Mouse (Mus musculus) T-helper 1 cell (primary cell): ENCODE results near the gene Olfr576.

Experiments used
- in situ Hi-C: fragments of 300-600 bp; cut with MboI, MseI; formaldehyde crosslinking; loops from one replicate; pipeline ENCODE4 v1.15.1; 2025; ENCODE audit warnings: high pct_unique_total_duplicates

The Olfr576 gene

DNA sequence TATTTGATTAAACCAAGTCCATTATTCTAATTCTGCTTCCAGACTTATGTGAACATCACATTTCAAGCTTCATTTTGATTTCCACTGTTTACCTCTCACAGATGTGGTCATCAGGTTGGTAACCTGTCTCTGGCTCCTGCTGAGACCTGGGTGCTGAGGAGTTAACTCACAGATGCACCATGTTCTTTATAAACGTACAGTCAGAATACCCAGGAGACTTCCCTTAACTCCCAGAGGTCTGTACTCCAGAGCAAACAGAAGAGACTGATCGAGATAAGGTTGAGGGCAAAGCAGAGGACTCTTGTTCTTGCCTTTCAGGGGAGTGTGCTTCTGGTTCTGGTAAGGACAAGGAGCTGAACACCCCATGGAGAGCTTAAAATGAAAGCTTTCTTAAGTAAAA is at the start of gene Olfr576:
TSS of gene Olfr576 (plus strand) at position 301 of the 400 bp plus-strand sequence.
- in situ Hi-C loops, result no loop called here

DNA sequence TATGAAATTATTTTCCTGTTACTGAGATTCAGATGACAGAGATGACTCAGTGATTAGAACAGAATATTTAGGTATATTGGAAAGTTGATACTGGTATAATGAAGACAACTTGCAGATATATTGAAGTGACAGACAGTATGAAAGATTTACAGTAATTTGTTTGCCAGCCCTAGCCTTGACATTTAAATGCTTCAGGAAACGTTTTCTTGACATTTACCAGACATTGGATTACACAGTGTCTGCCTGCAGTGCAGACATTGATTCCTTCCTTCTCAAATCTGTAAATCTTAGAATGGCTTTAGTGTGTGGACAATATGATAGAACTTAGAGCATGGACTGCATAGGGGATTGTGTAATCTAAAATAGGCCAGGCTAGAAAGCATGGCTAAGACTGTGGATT is 47.2 kb upstream of the Olfr576 start:
- in situ Hi-C loops, result loop anchor here (10.0 kb wide), 1 partner anchor 220 kb away; the partner anchor contains the start of gene Olfr557

DNA sequence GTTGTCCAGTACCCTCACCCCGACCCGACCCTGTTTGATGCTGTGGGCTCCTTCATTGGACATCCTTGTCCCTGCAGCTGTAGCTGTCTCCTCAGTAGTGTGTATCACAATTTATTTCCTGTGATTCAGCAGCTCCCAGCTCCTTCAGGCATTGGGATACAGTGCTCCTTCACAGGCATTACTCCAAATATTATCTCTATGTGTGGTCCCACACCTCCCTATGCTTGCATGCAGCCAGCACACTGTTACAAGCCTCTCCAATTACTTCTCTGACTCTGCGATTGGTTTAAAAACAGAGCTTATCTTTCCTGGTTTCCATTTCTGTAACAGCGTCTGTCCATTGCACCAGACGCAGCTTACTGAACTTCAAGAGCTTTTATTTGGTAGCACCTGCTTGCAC is 46.1 kb upstream of the Olfr576 start:
- in situ Hi-C loops, result loop anchor here (10.0 kb wide), 1 partner anchor 222 kb away; the partner anchor contains the start of gene Olfr557

DNA sequence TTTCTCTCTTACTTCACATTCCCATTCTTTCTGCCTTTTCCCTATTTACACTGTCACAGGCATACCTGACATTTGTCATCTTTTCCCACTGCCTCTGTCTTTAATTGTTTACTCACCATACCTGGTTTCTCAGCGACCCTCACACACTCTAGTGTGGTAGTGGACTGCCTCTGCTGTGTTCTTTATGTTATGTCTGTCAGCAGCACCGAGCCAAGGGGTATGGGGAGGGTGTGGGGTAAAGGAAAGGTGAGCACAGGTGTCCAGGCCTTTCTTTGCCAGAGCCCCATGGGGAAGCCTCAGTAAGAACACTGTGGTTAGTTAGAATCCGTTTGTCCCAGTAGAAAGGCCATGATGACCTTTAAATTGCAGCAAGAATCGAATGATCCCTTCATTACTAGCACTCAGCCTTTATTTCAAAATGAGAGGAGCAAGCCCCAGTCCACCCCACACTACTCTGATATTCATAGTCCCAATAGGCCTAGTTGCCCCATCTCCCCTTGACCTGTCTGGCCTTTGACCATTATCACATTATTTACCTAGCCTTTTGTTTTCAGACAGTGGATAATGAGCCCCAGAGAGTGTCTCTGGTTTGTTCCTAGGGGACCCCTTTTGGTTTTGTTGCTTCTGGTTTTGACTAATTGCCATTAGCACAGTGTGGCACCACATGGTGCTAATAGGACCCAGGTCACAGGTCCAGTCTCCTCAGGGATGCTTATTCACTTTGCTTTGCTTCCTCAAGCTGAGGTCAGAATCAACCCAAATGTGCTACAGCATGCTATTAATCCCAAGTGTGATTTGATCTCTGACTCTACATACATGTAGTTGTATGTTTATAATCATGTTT is 45.2 kb upstream of the Olfr576 start, which contains the start of gene Olfr571:
TSS of gene Olfr571 (minus strand) at position 505 of the 844 bp plus-strand sequence.
- in situ Hi-C loops, result loop anchor here (10.0 kb wide), 1 partner anchor 222 kb away; the partner anchor contains the start of gene Olfr557

DNA sequence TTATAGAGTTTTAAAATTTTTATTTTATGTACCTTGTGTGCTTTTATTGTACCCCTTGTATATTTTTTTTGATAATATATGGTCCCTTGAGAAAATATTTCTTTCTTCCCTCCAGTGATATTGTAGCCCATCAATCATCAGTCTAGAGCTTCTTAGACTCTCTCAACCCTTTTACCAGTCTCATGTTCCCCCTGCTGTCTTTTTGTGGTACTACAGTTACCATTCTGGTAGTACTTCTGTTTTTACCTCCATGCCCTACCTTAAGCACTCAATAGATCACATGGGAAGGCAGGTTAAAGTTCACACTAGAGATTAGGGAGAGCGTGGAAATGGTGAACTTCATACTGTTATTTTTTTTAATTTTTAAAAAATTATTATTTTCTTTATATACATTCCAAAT is 42.8 kb upstream of the Olfr576 start:
- in situ Hi-C loops, result loop anchor here (10.0 kb wide), 1 partner anchor 225 kb away; the partner anchor contains the start of gene Olfr557

DNA sequence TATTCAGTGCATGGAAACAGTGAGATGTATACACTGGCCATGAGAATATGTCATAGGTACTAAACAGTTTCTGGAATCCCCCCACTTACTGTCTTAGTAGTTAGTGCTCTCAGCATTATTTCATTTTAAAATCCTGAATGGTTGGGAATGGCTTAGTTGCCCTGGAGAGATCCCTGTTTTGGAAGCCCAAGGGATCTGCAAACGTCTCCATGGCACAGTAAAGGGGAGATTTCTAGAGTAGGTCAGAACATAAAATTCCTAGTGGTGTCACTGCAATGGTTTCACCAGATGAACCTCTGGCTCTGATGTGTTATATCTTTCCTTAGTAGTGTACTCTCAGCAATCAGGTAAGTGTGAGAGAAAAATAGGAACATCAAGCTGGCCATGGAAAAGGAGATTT is 38.4 kb upstream of the Olfr576 start, which contains the start of gene Olfr572:
TSS of gene Olfr572 (plus strand) at position 301 of the 400 bp plus-strand sequence.
- in situ Hi-C loops, result no loop called here

DNA sequence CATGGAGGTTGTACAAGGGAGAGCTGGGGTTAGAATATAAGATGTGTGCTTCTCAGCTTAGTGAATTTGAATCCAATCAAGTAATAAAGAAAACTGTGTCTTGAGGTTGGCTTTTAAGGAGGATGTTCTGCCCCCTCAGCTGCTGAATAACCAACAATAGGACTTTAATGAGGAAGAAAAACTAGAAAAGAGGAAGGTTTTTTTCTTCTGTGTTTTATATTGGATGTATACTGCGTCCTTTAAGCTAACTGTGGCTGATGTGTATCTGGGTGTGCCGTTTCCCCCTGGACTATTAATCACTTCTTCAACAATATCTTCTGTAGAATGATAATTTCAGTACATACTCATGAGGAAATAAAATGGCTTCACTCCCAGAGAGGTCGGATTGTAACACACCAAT is 35.4 kb upstream of the Olfr576 start:
- in situ Hi-C loops, result no loop called here

DNA sequence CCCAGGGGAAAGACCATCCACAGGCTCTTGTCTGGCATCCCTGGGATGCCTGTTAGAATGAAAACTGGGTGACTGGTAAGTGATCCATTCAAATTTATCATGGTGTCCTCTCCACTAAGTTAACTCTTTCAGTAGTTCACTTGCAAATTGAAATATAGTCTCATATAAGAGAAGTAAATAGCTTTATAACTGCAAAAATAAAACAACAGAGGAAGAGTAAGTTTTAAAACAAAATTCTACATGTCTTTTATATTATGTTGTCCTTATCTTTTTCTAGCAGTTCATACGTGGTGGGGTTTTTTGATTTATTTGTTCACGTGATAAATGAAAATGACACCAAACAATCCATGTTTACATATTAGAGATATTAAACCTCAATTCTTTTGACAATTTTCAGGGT is 20.0 kb upstream of the Olfr576 start, which contains the start of gene Olfr573-ps1:
TSS of gene Olfr573-ps1 (minus strand) at position 101 of the 400 bp plus-strand sequence.
- in situ Hi-C loops, result no loop called here

DNA sequence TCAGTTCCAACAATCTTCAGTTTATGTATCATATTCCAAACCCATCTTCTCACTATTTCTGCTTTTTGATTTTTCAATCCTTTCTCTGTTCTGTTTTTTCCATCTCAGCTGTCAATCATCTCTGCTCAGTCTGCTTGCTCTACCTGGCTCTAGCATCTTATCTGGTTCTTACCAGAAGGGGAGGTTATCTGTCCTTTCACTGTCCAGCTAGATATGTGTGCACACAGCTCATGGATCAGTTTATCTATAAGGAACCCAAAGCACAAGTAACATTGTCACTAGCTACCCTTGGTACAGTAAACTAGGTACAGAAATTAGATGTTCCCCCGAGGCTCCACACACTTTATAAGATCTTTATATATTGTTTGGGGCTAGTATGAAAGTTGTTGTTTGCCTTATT is 19.0 kb upstream of the Olfr576 start:
- in situ Hi-C loops, result no loop called here

DNA sequence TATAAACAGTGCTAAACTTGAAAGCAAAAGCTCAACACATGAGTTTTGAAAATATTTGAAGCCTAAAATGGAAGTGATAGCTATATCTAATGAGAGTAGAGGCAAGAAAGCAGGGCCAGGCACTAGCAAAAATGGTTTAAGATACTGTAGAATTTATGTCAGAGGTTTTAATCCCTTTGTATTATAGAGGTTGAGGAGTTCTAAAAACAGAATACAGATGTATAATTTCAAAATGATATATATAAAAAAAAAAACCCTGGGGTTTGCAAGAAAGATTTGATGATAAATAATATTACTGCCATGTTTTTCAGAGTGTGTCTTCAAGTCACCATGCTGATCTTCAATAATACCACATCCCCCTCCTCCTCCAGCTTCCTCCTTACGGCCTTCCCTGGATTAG is 14.3 kb upstream of the Olfr576 start, which contains the start of gene Olfr574:
TSS of gene Olfr574 (plus strand) at position 301 of the 400 bp plus-strand sequence.
- in situ Hi-C loops, result no loop called here

DNA sequence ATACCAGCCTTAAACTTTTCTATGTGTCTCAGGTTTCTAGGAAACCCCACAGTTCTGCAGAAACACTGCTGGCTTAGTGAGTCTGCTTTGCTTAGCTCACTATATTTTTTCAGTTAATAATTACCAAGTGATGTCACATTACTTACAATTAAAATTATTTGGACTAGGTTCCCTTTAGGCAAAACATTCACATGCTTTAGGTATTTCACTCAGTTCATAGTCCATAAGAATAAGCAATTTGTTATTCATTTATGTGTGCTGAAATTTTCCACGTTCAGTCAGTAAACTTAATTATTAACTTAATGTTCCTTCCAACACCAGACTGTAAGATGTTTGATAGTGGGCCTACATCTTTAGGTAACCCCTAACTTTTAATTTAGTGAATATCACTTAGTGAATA is 11.7 kb upstream of the Olfr576 start:
- in situ Hi-C loops, result no loop called here

DNA sequence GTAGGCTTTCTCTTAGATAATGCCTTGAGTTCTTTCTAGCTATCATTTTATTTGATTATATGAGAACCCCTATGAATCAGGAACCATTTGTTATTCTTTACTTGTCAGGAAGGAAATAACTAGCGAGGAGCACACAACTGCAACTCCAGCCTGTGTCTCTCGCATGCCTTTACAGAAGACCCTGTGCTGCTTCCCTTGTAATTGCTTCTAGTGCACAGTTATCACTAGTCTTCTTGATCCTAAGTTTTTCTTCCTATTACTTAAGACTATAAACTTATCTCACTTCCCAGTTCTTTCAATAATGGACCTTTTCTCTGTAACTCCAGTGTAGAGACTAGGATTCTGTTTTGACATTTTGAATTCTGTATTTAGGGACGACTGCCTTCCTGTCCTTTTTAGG is 4.3 kb upstream of the Olfr576 start:
- in situ Hi-C loops, result no loop called here

DNA sequence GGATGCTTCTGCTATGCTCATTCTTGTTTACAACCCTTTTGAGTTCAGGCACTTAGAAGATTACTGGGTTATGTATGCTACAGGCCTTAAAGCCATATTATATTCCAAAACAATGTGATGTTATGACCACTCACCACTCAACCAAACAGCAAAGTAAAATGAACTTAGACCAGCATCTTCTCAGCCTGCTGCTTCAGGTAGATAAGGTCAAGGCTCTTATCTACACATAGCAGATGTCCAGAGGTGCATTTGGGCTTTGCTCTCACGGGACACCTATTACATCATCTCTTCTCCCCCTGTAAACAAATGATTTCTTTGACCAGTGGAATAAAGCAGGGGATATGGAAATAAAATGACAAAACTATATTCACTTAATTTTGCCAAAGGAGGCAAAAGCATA is 3.9 kb upstream of the Olfr576 start, which contains the start of gene Olfr575:
TSS of gene Olfr575 (minus strand) at position 183 of the 400 bp plus-strand sequence.
- in situ Hi-C loops, result no loop called here

DNA sequence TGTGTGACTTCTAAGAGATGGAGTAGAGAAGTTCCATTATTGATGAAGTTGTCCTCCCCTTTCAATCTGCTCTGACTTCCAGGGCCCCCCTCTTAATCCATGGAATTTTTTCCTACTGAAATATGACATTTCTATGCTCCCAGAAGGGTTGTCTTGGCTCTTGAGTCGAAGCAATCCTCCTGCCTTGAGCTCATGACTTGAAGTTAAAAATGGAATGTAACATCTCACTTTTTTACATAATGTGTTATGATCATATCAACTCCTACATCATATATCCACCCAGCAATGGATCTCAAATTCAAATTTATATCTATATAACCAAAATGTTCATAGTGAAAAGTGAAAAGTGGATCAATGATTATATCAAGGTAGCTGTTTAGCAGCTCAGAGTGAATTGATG is 11.9 kb downstream of the Olfr576 start:
- in situ Hi-C loops, result no loop called here

DNA sequence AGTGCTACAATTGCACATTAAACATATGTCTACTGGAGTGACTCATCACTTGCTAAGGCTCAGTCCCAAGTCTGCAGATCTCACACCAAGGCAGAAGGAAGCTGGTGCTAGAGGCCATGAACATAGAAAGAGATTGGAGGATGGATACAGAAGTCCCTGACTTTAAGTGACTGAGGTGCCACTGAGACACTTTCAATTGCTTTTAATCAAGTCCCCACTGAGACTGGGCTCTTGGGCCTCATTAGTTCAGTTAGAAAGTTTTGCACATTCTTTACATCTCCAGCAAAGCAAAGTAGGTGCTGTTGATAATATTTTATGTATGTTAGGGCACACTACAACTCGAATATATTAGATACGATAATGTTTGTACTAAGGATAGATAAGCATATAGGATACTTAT is 13.4 kb downstream of the Olfr576 start, which contains the start of gene Olfr577:
TSS of gene Olfr577 (minus strand) at position 101 of the 400 bp plus-strand sequence.
- in situ Hi-C loops, result no loop called here

DNA sequence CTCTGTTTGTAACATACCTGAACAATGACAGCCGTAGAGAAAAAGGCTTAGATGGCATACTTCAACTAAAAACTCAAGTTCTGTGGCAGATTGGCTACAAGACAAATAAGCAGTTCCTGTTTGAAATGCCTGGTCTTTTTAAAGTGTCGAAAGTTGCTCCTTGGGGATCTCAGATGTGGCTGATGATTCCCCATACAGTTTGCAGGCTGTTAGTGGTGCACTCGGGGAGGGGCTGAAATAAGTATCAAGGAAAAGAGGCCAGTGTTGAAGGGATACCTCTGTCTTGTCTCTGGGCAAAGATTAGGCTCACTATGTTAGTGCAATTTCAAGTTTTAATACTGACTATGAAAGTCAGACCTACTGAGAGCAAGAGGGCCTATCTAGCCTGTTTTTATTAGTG is 26.8 kb downstream of the Olfr576 start, which contains the start of gene Olfr578:
TSS of gene Olfr578 (minus strand) at position 101 of the 400 bp plus-strand sequence.
- in situ Hi-C loops, result loop anchor here (10.0 kb wide), 1 partner anchor 624 kb away; no protein-coding TSS in a partner anchor
